Mouse (Mus musculus) ES-Bruce4 (cell line): ENCODE results near the gene Rbm38.

Experiments used
- CTCF ChIP-seq: IDR thresholded peaks from one replicate; pipeline ENCODE4 v1.8.1; 2011; ENCODE audit warnings: low read depth, low read length
- EP300 ChIP-seq: IDR thresholded peaks from 2 replicates; pipeline ENCODE4 v1.6.1; 2011; ENCODE audit warnings: low read depth, low read length; ENCODE audit not compliant: insufficient read depth
- POLR2A ChIP-seq: IDR thresholded peaks from one replicate; pipeline ENCODE4 v1.8.1; 2011; ENCODE audit warnings: low read length; ENCODE audit not compliant: insufficient read depth

GRCm38 (mm10) chr2:173003737-173004136 lies 16.6 kb upstream of the Rbm38 start:
- no peak for TF ChIP-seq POLR2A
- TF ChIP-seq CTCF = no peak
- TF ChIP-seq EP300 = no peak
